Mouse (Mus musculus) thymus, postnatal 36 days (tissue): ENCODE results near the gene Zfp446.
"Not testable (repeated sequence)": the region's sequence is repeated elsewhere in the genome, so short reads cannot be mapped to it uniquely, and the experiment has no call there.

Source experiments
- DNase-seq, 2 experiments: peaks; one replicate each; pipeline ENCODE4 v3.0.0; 2022; ENCODE audit warnings: mixed read lengths in 2 of 2

The Zfp446 gene

DNA sequence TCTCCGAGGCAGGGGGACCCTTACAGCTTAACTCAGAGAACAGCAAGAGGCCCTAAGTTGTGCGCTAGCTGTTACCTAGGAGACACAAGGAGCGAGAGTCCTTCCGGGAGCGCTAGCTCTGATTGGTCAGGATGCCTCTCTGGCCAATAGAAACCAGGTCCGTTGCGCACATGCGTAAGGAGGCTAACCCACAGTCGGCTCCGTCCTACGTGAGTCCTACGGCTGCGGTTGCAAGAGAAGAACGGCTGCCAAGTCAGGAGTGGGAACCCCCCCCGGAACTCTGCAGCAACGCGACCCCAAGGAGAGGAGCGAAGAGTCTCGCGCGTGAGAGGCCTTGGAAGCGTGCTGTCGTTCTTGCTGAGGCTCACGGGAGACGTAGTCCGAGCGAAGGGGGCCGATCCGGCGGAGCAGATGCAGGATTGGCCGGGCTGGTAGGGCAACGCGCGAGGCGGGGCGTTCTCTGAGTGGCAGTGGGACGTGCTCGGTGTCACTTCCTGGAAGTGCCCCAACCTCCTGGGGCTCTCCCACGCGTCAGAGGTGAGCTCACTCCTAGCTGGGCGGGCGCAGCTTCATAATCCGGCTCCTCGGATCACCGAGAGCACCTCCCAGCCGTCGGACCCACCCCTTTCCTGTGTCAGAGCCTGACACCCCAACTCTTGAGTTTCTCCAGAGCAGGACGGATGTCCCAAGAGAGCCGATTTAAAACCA, at the start of gene Zfp446:
Zfp446 (plus strand) TSS at position 167 of the 708 bp plus-strand sequence.
- peak; percentile 96 to 99 for DNase-seq

DNA sequence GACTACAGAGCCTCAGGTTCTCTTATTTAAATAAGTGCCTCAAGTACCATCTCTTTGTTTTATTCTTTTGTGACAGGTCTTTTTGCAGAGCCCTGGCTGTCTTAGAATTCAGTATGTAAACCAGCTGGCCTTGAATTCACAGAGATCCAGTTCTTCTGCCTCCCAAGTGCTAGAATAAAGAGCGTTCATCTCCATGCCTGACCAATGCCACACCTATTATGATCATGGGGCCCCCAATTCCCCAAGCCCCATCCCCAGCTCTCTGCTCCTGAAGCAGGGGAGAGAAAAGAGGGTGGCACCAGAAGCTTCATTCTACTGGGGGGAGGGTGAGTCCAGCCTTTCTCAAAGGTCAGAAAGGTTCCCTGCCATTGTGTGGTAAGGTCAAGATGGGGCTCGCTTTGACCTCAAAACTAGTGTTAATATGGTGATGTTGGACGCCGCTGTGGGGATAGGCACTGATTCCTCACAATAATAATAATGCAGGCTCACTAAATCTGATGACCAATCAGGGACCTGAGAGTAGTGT, 44.0 kb upstream of the Zfp446 start:
- DNase-seq = no peak

DNA sequence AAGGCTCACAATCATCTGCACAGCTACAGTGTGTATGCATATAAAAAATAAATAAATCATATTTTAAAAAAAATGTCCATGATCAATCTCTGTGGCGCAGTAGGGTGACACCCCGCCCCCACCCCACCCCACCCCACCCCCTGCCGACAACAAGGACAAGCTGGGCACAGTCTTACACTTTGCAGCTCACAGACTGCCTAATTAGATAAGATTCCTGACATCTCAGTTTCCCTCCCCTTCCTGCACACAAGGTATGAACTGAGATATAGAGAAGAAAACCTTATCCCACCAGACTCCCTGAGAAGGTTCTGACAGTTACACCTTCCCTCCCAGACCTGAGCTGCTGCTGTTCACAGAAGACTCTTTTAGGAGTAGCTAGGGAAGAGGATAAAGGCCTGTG, 42.8 kb upstream of the Zfp446 start:
- DNase-seq = no peak

DNA sequence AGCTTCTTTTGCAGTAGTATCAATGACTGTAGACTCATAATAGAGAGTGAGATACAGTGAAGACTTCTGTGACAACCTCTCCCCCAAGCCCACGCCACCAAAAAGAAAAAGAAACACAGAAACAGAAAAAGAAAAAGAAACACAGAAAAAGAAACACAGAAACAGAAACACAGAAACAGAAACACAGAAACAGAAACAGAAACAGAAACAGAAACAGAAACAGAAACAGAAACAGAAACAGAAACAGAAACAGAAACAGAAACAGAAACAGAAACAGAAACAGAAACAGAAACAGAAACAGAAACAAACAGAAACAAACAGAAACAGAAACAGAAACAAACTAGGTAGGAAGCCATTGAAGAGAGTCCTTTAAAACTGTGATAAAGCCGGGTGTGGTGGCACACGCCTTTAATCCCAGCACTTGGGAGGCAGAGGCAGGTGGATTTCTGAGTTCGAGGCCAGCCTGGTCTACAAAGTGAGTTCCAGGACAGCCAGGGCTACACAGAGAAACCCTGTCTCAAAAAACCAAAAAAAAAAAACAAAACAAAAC, 40.3 kb upstream of the Zfp446 start:
- DNase-seq = not testable (repeated sequence)

DNA sequence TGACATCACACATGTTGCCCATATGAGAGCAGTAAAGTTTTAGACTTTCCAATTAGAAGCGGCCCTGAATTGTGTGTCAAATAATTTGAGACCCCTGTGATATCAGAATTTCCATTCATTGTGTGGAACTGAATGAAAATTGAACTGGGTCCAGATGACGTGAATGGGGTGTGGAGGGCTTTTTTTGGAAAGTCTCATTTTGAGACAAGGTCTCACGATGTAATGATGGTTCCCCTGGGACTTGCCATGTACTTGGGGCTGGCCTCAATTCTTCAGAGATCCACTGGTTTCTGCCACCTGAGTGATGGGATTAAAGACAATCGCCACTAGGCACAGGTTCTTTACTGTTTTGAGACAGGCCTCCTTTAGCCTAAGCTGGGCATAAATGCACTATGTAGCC, 37.0 kb upstream of the Zfp446 start:
- DNase-seq = no peak

DNA sequence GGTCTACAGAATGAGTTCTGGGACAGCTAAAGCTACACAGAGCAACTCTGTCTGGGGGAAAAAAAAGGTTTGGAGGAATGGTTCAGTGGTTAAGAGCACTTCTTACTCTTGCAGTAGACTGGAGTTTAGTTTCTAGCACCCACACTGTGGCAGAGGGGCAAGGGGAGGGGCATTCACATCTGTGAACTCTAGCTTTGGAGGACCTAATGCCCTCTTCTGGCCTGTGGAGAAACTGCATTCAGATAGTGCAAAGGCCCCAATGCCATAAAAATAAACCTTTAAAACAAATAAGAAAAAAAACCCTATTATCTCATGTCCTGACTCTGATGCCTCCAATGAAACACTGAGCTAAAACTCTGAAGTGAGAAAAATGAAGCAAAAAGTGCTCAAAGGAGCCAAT, 34.2 kb upstream of the Zfp446 start:
- DNase-seq = peak; percentile 19 to 46

DNA sequence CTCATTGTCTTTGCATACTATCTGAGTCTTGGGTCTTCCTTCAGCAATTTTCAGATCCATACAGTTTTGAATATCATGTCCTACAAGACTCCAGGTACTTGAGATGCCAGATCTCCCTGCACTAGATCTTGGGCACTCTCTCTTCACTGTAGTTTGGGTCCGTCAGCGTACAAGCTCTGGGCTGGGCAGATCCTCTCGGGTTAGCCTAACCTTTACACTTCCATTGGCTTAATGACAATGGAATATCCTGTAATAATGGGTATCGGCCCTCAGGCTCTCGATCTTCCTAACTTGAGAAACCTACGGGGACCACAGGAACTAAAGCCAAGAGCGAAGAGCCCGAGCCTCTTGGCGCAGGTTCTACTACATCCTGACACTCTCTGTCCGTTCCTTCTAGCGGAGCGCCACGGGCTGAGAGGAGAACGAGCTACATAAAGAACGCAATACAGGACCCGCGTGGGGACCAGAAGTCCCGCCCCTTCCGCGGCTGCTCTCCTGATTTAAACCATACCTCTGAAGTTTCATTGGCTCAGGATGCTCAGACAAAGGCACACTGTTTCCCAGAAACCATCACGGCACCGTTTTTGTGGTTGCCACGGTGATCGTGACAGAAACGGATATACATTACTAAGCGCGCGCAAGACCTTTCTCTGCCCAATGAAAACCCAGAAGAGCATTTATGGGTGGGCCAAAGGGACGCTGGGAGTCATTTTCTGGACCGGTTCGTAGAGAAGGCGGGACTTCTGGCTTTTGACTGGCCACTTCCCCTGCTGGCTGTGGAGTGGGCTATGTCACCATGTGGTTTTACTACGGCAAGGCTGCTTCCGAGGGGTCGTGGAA, 28.4 kb upstream of the Zfp446 start:
- DNase-seq = peak; percentile 88 to 93

DNA sequence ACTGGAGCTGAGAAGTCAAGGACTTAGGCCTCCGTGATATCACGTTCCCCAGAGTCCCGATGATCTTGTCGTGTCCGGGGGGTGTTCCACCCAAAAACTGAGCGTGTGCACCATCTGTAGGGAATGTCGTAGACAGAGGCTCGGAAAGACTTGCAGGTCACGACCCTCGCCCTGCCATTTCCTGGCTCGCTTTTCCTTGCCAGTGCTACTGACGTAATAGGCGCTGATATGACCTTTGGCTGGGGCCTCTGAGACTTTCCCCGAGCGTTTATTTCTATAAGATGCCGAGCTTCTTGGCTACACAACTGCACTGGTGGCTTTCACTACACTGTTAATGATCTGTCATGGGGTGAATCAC, 27.8 kb upstream of the Zfp446 start:
- no peak for DNase-seq

DNA sequence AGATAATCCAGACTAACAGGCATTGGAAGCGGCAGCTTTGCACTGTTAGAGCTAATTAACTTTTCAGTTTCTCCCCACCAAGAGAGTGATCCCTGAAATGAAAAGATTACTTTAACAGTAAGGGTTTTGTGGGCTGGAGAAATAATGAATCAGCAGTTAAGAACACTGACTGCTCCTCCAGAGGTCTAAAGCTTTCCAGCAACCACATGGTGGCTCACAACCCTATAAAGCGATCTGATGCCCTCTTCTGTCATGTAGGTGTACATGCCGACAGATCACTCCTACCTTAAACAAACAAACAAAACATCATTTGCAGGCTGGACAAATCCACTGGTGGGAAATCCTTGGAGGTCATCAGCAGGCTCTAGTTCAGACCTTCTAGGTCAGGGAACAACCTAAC, 22.8 kb upstream of the Zfp446 start:
- DNase-seq = no peak

DNA sequence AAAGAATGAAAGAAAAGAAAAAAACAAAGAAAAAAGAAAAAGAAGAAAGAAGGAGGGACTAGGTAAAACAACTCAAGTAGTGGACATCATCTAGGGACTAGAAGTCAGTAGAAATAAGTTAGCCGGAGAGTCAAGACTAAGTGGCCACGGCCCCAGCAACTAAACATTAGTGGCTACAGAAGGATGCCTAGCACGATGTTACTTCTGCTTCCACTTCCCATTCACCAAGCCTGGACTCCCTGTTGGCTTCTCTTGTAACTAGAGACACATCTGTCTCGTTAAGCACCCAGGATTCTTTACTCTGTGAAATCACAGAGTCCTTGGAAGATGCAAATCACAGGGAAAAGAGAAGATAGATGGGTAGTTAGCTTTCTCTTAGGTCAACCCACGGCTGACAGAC, 20.1 kb upstream of the Zfp446 start:
- DNase-seq = no peak

DNA sequence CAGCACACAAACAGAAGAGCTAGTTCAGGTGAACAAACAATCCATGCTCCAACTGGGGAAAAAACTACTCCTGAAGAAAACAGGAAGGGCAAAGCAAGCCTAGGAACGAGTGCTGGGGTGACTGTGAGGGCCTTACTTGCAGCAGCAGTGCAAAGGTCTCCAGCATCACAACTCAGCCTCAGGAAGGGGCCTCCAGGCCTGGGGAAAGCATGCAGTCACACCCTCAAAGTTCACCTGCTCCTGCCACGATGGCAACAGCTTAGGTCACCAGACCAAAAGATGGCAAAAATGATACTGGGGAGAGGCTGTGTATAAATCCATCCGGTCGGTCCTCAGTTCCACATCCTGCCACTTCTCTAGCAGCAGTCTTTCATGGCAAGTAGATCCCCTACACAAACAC, 18.7 kb upstream of the Zfp446 start:
- DNase-seq = no peak

DNA sequence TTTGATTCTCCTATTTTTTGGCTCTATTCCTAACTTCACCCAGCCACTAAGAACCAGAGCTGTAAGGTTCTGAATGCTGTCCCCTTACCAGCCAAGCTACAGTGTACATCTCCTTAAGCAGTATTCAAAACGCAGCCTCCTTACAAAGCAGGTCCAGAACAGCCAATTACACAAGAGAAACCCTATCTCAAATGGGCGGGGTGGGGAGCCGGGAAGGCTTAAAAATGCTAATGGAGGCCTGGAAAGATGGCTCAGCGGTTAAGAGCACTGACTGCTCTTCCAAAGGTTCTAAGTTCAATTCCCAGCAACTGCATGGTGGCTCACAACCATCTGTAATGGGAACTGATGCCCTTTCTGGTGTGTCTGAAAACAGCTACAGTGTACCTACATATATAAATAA, 17.9 kb upstream of the Zfp446 start:
- DNase-seq = no peak

DNA sequence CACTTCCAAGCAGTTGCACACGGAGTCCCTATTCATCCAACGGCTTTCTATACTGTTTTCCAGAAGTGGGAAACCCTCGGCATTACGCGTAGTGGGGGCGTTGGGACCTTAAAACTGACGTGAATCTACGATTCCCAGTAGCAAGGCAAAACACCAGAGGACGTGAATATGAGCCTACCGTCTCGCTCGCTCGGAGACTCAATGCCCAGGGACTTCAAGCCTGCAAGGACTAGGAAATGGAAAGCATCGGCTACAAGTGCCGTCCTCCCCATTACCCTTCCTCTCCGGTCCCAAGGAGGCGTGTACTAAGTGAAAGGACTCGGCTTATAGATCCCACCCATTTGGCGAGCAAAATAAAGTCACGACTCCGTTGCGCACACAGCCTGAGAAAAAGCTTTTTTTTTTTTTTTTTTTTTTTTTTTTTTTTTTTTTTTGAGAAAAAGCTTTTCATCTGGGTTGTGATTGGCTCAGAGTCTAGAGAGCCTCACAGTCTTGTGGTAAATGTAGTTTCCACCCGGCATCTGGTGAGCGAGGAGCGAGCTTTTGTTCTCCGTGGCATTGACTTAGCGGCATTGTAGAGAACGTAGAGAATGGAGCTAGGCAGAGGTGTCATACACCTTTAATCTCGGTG, 16.0 kb upstream of the Zfp446 start:
- DNase-seq = peak; percentile 69 to 79

DNA sequence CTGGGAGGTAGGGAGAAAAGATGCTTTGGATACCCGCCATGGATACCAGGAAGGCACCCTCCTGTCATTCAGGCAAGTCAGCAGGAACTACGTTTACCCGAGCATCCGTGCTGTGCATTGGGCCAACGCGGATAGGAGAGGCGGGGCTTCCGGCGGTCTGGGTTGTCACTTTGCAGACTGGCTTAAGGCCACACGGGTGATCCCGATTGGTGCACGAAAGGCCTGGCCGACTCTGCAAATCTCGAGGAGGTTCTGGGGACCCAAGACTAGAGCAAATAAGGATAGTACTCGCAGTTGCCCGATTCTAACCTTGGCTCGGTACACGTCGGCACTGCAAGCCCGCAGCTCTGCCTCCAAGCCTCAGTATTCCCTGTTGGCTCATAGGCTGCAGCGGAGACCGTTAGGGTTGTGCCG, 12.0 kb upstream of the Zfp446 start, which contains the start of gene Zfp324:
Zfp324 (plus strand) TSS at position 161 of the 414 bp plus-strand sequence.
- DNase-seq = peak; percentile 86 to 90

DNA sequence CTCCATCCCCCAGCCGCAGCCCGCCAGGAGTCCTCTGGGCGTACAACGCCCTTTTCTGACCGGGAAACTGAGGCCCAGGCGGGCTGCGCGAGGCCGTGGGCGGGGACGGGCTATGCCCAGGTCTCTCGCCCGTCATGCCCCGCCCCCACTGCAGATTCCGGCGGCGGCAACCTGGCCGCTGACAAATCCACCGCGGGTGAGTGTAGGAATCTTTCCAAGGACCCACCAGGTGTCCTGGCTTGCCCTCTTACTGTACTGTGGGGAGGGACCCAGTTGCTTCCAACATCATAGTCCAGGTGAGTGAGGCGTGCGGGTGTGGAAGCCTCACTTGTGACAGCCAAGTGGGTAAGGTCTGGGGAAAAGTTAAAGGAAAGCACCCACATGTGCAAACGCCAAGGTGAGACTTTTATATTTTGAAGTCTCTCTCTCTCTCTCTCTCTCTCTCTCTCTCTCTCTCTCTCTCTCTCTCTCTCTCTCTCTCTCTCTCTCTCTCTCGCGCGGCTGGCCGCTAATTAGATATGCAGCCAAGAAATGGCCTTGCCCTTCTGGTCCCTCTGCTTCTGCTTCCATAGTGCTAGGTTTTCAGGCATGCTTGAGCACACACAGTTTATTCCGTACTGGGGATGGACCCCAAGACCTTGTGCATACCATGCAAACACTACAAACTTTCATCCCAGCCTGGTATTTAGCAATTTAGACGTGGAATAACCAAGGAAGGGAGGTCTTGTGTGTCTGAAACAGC, 11.4 kb upstream of the Zfp446 start:
- DNase-seq = peak; percentile 70 to 76

DNA sequence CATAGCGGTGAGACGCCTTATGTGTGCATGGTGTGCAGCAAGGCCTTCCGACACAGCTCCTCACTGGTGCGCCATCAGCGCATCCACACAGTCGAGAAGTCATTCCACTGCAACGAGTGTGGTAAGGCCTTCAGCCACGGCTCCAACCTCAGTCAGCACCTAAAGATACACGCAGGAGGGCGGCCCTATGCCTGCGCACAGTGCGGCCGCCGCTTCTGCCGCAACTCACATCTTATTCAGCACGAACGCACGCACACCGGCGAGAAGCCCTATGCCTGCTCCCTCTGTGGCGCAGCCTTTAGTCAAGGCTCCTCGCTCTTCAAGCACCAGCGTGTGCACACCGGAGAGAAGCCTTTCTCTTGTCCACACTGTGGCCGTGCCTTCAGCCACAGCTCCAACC, 6.7 kb upstream of the Zfp446 start:
- DNase-seq = no peak

DNA sequence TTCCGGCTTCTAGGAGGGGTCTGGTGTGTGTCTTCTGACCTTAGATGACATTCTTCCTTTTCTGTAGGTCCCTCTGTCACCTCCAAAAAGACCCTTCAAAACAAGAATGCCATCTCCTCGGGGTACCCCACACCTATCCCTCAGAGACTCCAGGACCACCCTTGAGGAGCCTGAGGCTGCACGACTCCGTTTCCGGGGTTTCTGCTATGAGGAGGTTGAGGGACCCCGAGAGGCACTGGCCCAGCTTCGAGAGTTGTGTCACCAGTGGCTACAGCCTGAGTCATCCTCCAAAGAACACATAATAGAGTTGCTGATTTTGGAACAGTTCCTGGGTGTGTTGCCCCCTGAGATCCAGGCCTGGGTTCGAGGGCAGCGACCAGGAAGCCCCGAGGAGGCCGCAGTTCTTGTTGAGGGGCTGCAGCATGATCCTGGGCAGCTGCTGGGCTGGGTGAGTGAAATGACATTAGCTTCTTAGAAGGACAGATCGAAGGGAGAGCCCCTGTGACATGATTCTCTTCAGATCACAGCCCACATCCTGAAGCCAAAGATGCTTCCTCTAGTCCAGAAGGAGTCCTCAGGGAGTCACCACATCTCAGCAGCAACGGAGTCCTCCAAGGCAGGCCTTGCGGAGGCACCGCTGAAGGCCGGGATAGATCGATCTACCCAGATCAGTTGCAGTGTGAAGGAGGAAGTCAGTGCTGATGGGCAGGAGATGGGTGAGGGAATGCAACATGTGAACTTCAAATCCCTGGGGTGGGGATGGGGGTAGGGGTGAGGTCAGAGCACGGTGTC, 1.5 kb downstream of the Zfp446 start:
- DNase-seq = peak in 1 of 2 experiments; percentile 28

DNA sequence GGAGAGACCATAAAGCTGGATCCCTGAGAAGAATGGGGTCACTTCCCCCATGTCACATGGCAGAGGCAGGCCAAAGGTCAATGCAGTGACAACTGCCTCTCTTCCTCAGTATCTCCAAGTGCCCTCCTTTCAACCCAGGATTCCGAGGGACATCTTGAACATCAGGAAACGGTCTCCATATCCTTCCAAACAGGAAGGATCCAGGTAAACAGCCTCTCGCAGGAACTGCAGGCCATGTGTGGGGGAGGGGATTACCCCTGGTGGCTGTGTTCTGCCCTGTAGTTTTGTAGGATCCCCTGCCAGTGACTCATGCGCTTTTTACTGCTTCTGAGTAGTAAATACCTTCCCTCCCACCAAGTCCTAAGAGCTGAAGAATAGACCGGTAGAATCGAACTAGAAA, 2.1 kb downstream of the Zfp446 start:
- no peak for DNase-seq

DNA sequence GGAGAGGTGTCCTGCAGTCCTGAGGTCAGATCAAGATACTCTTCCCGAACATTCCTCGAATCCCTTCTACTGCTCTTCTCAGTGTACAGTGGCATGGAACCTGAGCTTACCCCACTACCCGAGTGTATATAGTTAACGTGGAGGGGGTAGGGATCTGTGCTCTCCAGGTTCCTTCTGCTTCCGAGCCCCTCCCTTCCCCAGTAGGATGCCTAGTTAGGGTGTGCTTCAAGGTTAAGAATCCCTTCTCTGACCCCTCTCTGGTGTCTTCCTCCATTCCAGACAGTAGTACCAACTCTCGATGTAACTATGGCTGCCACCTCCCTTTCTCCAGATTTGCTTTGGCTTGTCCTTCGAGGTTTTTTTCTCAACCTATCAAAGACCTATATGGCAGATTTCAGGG, 2.6 kb downstream of the Zfp446 start:
- DNase-seq = no peak

DNA sequence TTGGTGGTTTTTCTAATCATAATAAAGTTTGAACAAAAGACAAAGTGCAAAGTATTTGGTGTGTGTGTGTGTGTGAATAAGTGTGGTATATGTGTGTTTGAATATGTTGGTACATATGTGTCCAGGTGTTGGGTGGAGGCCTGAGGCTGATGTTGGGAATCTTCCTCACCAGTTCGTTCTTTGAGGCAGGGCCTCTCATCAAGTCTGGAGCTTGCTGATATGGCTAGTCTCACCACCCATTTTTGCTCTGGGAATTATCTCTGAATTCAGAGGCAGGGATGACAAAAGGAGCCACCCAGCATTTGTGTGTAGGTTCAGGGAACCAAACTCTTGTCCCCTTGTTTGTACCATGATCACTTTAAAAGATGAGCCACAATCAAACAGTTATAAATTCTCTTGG, 8.1 kb downstream of the Zfp446 start:
- DNase-seq = no peak

DNA sequence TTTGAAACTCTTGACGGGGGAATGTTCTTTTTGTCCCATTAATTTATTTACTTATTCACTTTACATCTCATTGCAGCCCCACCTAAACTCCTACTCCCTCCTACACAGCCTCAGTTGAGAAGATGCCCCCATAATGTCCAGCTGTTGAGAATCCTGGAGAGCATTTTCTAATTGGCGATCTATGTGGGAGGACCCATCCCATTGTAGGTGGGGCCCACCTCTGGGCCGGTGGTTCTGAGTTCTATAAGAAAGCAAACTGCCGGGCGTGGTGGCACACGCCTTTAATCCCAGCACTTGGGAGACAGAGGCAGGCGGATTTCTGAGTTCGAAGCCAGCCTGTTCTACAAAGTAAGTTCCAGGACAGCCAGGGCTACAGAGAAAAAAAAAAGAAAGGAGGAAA, 9.3 kb downstream of the Zfp446 start:
- DNase-seq = no peak
